ENCODE assay signal across 20 mouse cellular contexts in genomic region chr4:154217711-154218350, GRCm38 (mm10). TPM values are rescaled to one million over a fixed set of nuclear protein-coding genes. Genes with fewer than 3 reads are reported as not detected.
DNase-seq lines count a peak whose midpoint lies in the region; ATAC-seq lines count a peak whose summit lies in the region.
"Had no signal": no experiment of that assay in that cellular context is flagged by ENCODE, and none has a peak within 500 bp of the region (broad histone marks: within the 10 kb centered on the region; RNA-seq: fewer than 3 reads in every experiment).

No protein-coding gene starts in this region.

- H3K27me3 ChIP-seq in limb, embryonic 12.5 days = no peaks in the 10 kb centered on the region
- no peaks in the 10 kb centered on the region for H3K27me3 ChIP-seq in limb, embryonic 10.5 days (ENCODE audit: low read depth, poor library complexity, severe bottlenecking)
- no peaks in the 10 kb centered on the region for H3K27me3 ChIP-seq in embryonic facial prominence, embryonic 15.5 days
- H3K27me3 ChIP-seq: forebrain, embryonic 12.5 days; neural tube, embryonic 13.5 days had no signal

- H3K4me3 ChIP-seq in limb, embryonic 12.5 days (replicated peaks) = no peak overlapping the region
- H3K4me3 ChIP-seq in limb, embryonic 10.5 days = no peak overlapping the region
- H3K4me3 ChIP-seq in embryonic facial prominence, embryonic 15.5 days (replicated peaks) = no peak overlapping the region
- H3K4me3 ChIP-seq: forebrain, embryonic 12.5 days; midbrain, embryonic 10.5 days; neural tube, embryonic 13.5 days had no signal

- no peak overlapping the region for H3K4me2 ChIP-seq in limb, embryonic 12.5 days
- no peak overlapping the region for H3K4me2 ChIP-seq in embryonic facial prominence, embryonic 15.5 days (replicated peaks)
- H3K4me2 ChIP-seq: forebrain, embryonic 12.5 days; neural tube, embryonic 13.5 days had no signal

- H3K27ac ChIP-seq in limb, embryonic 12.5 days = peak overlapping the region; percentile 50; the same call in 1 of the 2 replicates
- no peak overlapping the region for H3K27ac ChIP-seq in limb, embryonic 10.5 days
- peak overlapping the region; percentile 78 for H3K27ac ChIP-seq in embryonic facial prominence, embryonic 15.5 days (replicated peaks)
- H3K27ac ChIP-seq: forebrain, embryonic 12.5 days; hindbrain, postnatal 0 days; kidney, postnatal 0 days; midbrain, embryonic 10.5 days; neural tube, embryonic 13.5 days had no signal

- intact Hi-C loops in left cerebral cortex, postnatal 36 days (cut with DNase I) = no loop called here

- peaks cover 45% of the 10 kb centered on the region for H3K4me1 ChIP-seq in limb, embryonic 12.5 days (replicated peaks)
- H3K4me1 ChIP-seq in limb, embryonic 10.5 days = peaks cover 41% of the 10 kb centered on the region
- H3K4me1 ChIP-seq in embryonic facial prominence, embryonic 15.5 days = peaks cover 71% of the 10 kb centered on the region
- H3K4me1 ChIP-seq: forebrain, embryonic 12.5 days had no signal

- DNase-seq in limb, embryonic 10.5 days (ENCODE audit: low spot score) = no peak
- DNase-seq in cerebellum, adult 9-11 months = peak; percentile 68
- DNase-seq in left cerebral cortex, postnatal 36 days (ENCODE audit: low spot score in 2 of 2) = no peak
- DNase-seq in thymus, postnatal 4 days = no peak
- DNase-seq: adrenal gland, postnatal 10 days; heart, postnatal 14 days; liver, postnatal 0 days; lung, postnatal 36 days; right cerebral cortex, postnatal 4 days had no signal

- 53% methylated on average over 7 of the region's 7 CpGs for WGBS in limb, embryonic 12.5 days
- WGBS in limb, embryonic 10.5 days = 76% methylated on average over 7 of the region's 7 CpGs
- WGBS in embryonic facial prominence, embryonic 15.5 days = 29% methylated on average over 7 of the region's 7 CpGs

- peak; percentile 29; the same call in 1 of the 2 replicates for ATAC-seq in limb, embryonic 12.5 days (ENCODE audit: insufficient number of reproducible peaks, insufficient read depth, low FRiP score, low TSS enrichment, low read depth)
- peak; percentile 71 for ATAC-seq in embryonic facial prominence, embryonic 15.5 days (ENCODE audit: insufficient number of reproducible peaks, low FRiP score, low TSS enrichment, low read depth)
- no peak for ATAC-seq in erythroblast, adult 5-6 weeks (replicated peaks; ENCODE audit: low FRiP score, poor library complexity, severe bottlenecking)
- ATAC-seq: CD4-positive, CD25-positive, alpha-beta regulatory T cell, adult 4 months; hindbrain, postnatal 0 days; liver, postnatal 0 days had no signal

- H3K9me3 ChIP-seq in limb, embryonic 12.5 days = no peaks in the 10 kb centered on the region
- no peaks in the 10 kb centered on the region for H3K9me3 ChIP-seq in limb, embryonic 10.5 days (replicated peaks)
- no peaks in the 10 kb centered on the region for H3K9me3 ChIP-seq in embryonic facial prominence, embryonic 15.5 days (replicated peaks)
- H3K9me3 ChIP-seq: forebrain, embryonic 12.5 days; midbrain, embryonic 10.5 days; neural tube, embryonic 13.5 days had no signal

- no peak overlapping the region for H3K9ac ChIP-seq in limb, embryonic 12.5 days (replicated peaks)
- no peak overlapping the region for H3K9ac ChIP-seq in embryonic facial prominence, embryonic 15.5 days
- H3K9ac ChIP-seq: forebrain, embryonic 12.5 days; liver, postnatal 0 days; neural tube, embryonic 13.5 days had no signal

- no peaks in the 10 kb centered on the region; the same call in 1 of the 2 replicates for H3K36me3 ChIP-seq in limb, embryonic 12.5 days
- H3K36me3 ChIP-seq in limb, embryonic 10.5 days = peaks cover 9% of the 10 kb centered on the region; the same call in 1 of the 2 replicates
- H3K36me3 ChIP-seq in embryonic facial prominence, embryonic 15.5 days = no peaks in the 10 kb centered on the region
- H3K36me3 ChIP-seq: forebrain, embryonic 12.5 days; midbrain, embryonic 10.5 days; neural tube, embryonic 13.5 days had no signal

RNA-seq across cellular contexts. Expression of gene Megf6, which starts 47.3 kb away (rescaled TPM):
- 58.4 and 59.0 TPM in 2 replicates for polyA plus RNA-seq in limb, embryonic 12.5 days (2016; fragmentation: Nextera tagmentation; extraction: Ambion mirVana)
- 33.6 and 43.5 TPM in 2 replicates for polyA plus RNA-seq in limb, embryonic 10.5 days (2016; fragmentation: Nextera tagmentation; extraction: Ambion mirVana)
- polyA plus RNA-seq in embryonic facial prominence, embryonic 15.5 days (2015; fragmentation: Nextera tagmentation; extraction: Ambion mirVana) = 146 and 154 TPM in 2 replicates
- total RNA-seq in erythroblast, adult 5-6 weeks (2015; ENCODE audit: low replicate concordance) = 1.0 TPM in 1 of 2 replicates, not detected in the other
- not detected in 2 replicates for total RNA-seq in erythroblast, adult 5-6 weeks (2017; ENCODE audit: low replicate concordance)
- 1 to 10 TPM; 3.4 to 3.9 TPM for total RNA-seq in left cerebral cortex, postnatal 36 days (2021)
- total RNA-seq: granulocyte monocyte progenitor cell, adult 5-6 weeks; monocyte, adult 5-6 weeks had no signal
- polyA plus RNA-seq: CD4-positive, CD25-positive, alpha-beta regulatory T cell, adult 4 months had no signal

RNA-seq across cellular contexts. Expression of gene Tprgl, which starts 57.4 kb away (rescaled TPM):
- polyA plus RNA-seq in limb, embryonic 12.5 days (2016; fragmentation: Nextera tagmentation; extraction: Ambion mirVana) = 111 and 115 TPM in 2 replicates
- polyA plus RNA-seq in limb, embryonic 10.5 days (2016; fragmentation: Nextera tagmentation; extraction: Ambion mirVana) = 100 and 102 TPM in 2 replicates
- 154 and 159 TPM in 2 replicates for polyA plus RNA-seq in embryonic facial prominence, embryonic 15.5 days (2015; fragmentation: Nextera tagmentation; extraction: Ambion mirVana)
- 75.2 and 117 TPM in 2 replicates for total RNA-seq in erythroblast, adult 5-6 weeks (2015; ENCODE audit: low replicate concordance)
- total RNA-seq in erythroblast, adult 5-6 weeks (2017; ENCODE audit: low replicate concordance) = 104 and 115 TPM in 2 replicates
- 100 to 1,000 TPM; 156 to 182 TPM for total RNA-seq in left cerebral cortex, postnatal 36 days (2021)
